Mouse (Mus musculus) small intestine, adult 2 months (tissue): ENCODE measurements at regions not wholly inside any gene's neighbourhood (a gene's known extent, or its start where the extent isn't known, plus 50 kb on each side); places are given as distances from the start of the nearest gene placed in this dataset.

Source experiments
- CTCF ChIP-seq: fragments of 200-500 bp; IDR thresholded peaks from 2 replicates; pipeline ENCODE4 v1.5.1; 2012; ENCODE audit warnings: low read depth, mild to moderate bottlenecking, control low read depth, inconsistent platforms, low read length, moderate library complexity, mixed read lengths; ENCODE audit not compliant: insufficient replicate concordance, insufficient read length; ENCODE audit errors: extremely low read depth
- POLR2A ChIP-seq: fragments of 200-500 bp; IDR thresholded peaks from 2 replicates; pipeline ENCODE4 v1.6.1; 2012; ENCODE audit warnings: low read depth, mild to moderate bottlenecking, control low read depth, inconsistent platforms, low read length, moderate library complexity

DNA sequence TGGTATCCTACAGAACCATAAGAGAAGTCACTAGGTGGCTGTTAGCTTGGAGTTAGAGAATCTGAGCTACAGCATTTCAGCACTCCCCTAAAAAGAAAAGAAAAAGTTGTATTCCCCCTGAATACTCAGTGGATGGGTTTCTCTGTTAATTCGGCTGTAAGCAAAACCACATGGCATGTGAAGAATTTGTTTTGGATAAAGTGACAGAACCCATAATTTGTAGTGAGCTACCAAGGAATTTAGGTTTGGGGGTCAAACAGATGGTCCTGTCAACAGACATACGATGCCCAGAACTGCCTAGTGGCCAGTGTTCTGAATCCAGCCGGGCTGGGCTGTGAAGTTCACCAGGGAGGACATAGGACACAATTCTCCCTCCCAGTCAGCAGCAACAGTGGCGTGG lies 358.0 kb upstream of the Kazn start:
- no peak for TF ChIP-seq POLR2A
- no peak for TF ChIP-seq CTCF
